Mouse (Mus musculus) limb, embryonic 11.5 days (tissue): ENCODE results near the gene Armc9. TPM values are rescaled to one million over a fixed set of nuclear protein-coding genes. Genes with fewer than 3 reads are reported as not detected.
A peak's percentile ranks its signal among the peaks of the same experiment; 100 is the strongest.

Experiments used
- ATAC-seq: fragments of 200-750 bp; cut with Nextera tagmentation; 2 replicates; pipeline ENCODE4 v1.8.0; 2017; ENCODE audit warnings: low read depth; ENCODE audit not compliant: insufficient number of reproducible peaks, low FRiP score, low TSS enrichment
- DNase-seq: peaks from one replicate; pipeline ENCODE4 v3.0.0-alpha.2; 2015; ENCODE audit warnings: low spot score
- H3K27ac ChIP-seq: fragments of 300-500 bp; sonication (generic); replicated peaks from 2 replicates; pipeline ENCODE4 v1.5.1; 2014; ENCODE audit warnings: low read depth, mild to moderate bottlenecking, low read length
- H3K27me3 ChIP-seq: fragments of 300-500 bp; sonication (generic); 2 replicates; pipeline ENCODE4 v1.6.1; 2014; ENCODE audit warnings: mild to moderate bottlenecking, low read length, mixed read lengths; ENCODE audit not compliant: control insufficient read depth, insufficient read depth
- H3K36me3 ChIP-seq: fragments of 300-500 bp; sonication (generic); 2 replicates; pipeline ENCODE4 v1.6.1; 2014; ENCODE audit warnings: mild to moderate bottlenecking, low read length, moderate library complexity, mixed read lengths; ENCODE audit not compliant: control insufficient read depth, insufficient read depth
- H3K4me1 ChIP-seq: fragments of 300-500 bp; sonication (generic); 2 replicates; pipeline ENCODE4 v1.6.1; 2014; ENCODE audit warnings: low read length, mixed read lengths; ENCODE audit not compliant: control insufficient read depth, insufficient read depth
- H3K4me2 ChIP-seq: fragments of 300-500 bp; sonication (generic); 2 replicates; pipeline ENCODE4 v1.6.1; 2014; ENCODE audit warnings: low read depth, mild to moderate bottlenecking, moderate library complexity; ENCODE audit not compliant: severe bottlenecking
- H3K4me3 ChIP-seq: fragments of 300-500 bp; sonication (generic); 2 replicates; pipeline ENCODE4 v1.5.1; 2014; ENCODE audit warnings: low read depth, low read length
- H3K9ac ChIP-seq: fragments of 300-500 bp; sonication (generic); 2 replicates; pipeline ENCODE4 v1.6.1; 2014; ENCODE audit warnings: mild to moderate bottlenecking, low read length
- H3K9me3 ChIP-seq: fragments of 300-500 bp; sonication (generic); 2 replicates; pipeline ENCODE4 v1.6.1; 2016; ENCODE audit warnings: low read length; ENCODE audit not compliant: control insufficient read depth
- WGBS: fragments of 180-500 bp; shearing (Covaris S2); extraction: QIAGEN DNeasy Blood & Tissue Kit; methylation state at CpG from one replicate; pipeline ENCODE4 v1.1.7; 2014; 5-methylcytosine and 5-hydroxymethylcytosine counted together
- polyA plus RNA-seq: library from polyadenylated mRNA; unstranded; fragments of >200 nt; fragmentation: Nextera tagmentation; extraction: Ambion mirVana; gene quantifications from 2 replicates; pipeline ENCODE4 v1.2.1, GENCODE M21; 2014

The Armc9 gene
- polyA plus RNA-seq, 1 experiment from 2014 or later: 29.8 TPM

DNA sequence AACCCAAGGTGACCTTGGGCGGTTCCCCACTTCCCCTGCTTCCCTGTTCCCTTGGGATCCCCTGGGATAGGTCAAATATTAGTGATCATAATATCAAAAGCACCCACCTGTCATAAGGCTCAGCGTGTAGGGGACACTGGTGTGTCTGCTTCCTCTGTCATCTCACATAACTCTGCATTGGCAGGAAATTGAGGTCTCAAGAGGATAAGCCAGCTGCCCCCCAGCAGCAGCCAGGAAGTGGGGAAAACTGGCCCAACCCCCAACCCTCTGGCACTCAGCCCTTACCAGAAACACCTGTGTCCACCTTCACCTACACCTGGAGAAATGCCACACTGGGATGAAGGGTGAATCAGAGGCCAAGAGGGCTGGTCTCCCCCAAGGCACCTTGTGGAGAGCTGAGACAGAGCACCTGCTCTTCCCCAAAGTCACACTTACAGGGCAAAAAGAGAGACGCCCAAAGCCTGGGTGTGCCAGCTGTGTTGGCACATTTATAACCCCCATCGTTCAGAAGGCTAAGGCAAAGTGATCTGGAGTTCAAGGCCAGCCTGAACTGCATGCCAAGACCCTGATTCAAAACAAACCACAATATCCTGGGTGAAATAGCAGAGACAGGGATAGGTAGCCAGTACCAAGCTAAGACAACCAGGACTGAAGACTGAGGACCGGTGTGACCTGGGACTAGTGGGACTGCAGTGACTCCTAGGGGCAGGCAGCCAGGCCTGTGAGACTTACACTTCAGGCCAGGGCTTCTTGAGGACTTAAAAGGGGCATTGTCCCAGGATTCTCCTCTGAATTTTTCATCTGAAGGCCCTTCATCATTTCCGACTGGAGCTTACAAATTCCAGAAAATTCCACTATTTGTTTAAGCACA, 146.9 kb downstream of the Armc9 start:
- H3K9ac ChIP-seq: no peak overlapping the region
- 0 out of 2 replicates have a peak, but pooled peaks cover 3% of the 10 kb centered on the region for H3K9me3 ChIP-seq
- no peak overlapping the region for H3K27ac ChIP-seq
- no peak for ATAC-seq
- no peak overlapping the region for H3K4me3 ChIP-seq
- peaks cover 23% of the 10 kb centered on the region for H3K27me3 ChIP-seq
- 34% methylated on average over 6 of the region's 6 CpGs for WGBS
- no peak for DNase-seq
- H3K4me2 ChIP-seq: no peak overlapping the region
- H3K4me1 ChIP-seq: peaks cover 18% of the 10 kb centered on the region
- no peaks in the 10 kb centered on the region for H3K36me3 ChIP-seq

DNA sequence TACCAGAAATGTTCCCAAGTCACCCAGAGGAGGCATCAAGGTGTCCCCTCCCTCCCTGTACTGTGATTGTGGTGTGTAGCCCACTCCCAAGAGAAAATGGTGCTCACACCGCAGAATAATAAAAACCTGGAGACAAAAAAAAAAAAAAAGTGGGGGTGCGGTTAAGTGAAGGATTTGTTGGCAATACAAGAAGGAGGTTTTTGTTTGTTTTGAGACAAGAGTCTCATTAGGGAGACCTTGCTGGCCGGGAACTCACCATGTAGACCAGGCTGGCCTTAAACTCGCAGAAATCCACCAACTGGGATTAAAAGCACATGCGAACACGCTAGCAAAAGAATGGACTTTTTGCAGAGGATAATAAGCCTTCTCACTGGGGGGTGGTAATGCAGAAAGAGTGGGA, 148.0 kb downstream of the Armc9 start, which contains the start of gene B3gnt7:
B3gnt7 (plus strand) TSS at position 301 of the 400 bp plus-strand sequence.
- DNase-seq (no peak), ATAC-seq (no peak)
- H3K9ac ChIP-seq: peak within 1 kb of the TSS; percentile 66
- peaks cover 23% of the 10 kb centered on the region for H3K27me3 ChIP-seq
- H3K4me3 ChIP-seq: peak within 1 kb of the TSS; percentile 58
- H3K9me3 ChIP-seq: 0 out of 2 replicates have a peak, but pooled peaks cover 3% of the 10 kb centered on the region
- no peaks in the 10 kb centered on the region for H3K36me3 ChIP-seq
- whole genome bisulfite sequencing: 23% methylated on average over 6 of the region's 6 CpGs
- H3K4me1 ChIP-seq: peaks cover 18% of the 10 kb centered on the region
- H3K4me2 ChIP-seq: peak within 1 kb of the TSS; percentile 89
- no peak within 1 kb of the TSS for H3K27ac ChIP-seq

DNA sequence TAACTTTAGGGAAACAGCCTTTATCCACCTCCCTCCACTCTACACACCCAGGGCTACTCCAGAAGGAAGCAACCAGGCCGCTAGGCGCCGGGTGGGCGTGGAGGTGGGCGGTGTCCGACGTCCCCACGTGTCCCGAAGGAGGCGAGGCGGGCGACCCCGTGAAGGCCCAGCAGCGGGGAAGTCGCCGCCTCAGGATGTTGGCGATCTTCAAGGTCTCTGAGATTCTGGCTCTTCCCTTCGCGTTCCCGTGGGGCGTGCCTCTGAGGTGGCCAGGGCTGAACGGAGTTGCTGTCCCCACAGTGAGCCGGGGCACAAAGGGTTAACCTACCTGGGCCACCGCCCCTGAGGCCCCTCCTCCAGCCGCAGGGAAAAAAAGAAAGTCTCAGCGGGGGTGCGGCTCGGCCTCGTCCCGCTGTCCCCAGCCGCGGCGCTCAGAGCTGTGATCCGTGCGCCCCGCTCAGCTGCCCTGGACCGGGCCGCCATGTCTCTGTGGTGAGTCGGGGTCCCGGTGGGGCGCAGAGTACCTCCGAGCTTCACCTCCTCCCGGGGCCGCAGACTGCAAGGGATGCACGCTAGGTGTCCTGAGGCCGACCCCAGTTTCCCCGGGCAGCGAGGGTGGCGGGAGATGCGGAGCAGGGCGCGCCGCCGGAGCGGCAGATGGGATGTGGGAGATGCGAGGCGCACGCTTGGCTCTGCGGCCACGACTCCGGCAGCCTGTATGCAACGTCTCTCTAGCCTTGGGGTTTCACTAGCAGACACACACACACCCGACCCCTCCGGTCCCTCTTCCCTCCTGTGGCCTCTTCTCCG, 148.7 kb downstream of the Armc9 start:
- ATAC-seq (peak; percentile 74; the same call in 1 of the 2 replicates), DNase-seq (peak; percentile 84)
- H3K4me1 ChIP-seq: peaks cover 19% of the 10 kb centered on the region
- peaks cover 23% of the 10 kb centered on the region for H3K27me3 ChIP-seq
- WGBS: under 1% methylated on average over 62 of the region's 65 CpGs
- H3K4me2 ChIP-seq: peak overlapping the region; percentile 89
- H3K36me3 ChIP-seq: no peaks in the 10 kb centered on the region
- 0 out of 2 replicates have a peak, but pooled peaks cover 3% of the 10 kb centered on the region for H3K9me3 ChIP-seq
- H3K9ac ChIP-seq: peak overlapping the region; percentile 66
- peak overlapping the region; percentile 58 for H3K4me3 ChIP-seq
- H3K27ac ChIP-seq: no peak overlapping the region

DNA sequence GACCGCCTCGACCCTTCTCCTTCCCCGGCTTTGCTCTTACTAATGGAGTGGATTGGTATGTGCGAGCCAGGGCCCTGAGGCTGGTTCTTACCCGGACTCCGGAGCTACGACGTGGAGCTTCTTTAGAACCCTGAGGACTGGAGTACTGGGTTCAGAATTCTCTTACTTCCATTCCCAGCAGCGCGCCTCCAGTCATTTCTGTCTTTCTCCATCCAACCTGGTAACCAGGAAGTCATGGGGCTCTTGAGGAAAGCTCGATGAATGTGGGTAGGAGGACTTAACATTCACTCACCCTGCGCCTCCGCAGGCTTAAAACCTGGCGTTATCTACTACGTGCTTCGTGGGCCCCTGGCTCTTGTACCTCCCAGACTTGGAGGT, 149.3 kb downstream of the Armc9 start:
- peaks cover 20% of the 10 kb centered on the region for H3K4me1 ChIP-seq
- WGBS: 3% methylated on average over 16 of the region's 16 CpGs
- peak overlapping the region; percentile 89 for H3K4me2 ChIP-seq
- DNase-seq (no peak), ATAC-seq (no peak)
- H3K27me3 ChIP-seq: peaks cover 23% of the 10 kb centered on the region
- H3K9ac ChIP-seq: peak overlapping the region; percentile 66; the same call in 1 of the 2 replicates
- H3K27ac ChIP-seq: no peak overlapping the region
- H3K36me3 ChIP-seq: no peaks in the 10 kb centered on the region
- H3K4me3 ChIP-seq: peak overlapping the region; percentile 58
- H3K9me3 ChIP-seq: 0 out of 2 replicates have a peak, but pooled peaks cover 3% of the 10 kb centered on the region

DNA sequence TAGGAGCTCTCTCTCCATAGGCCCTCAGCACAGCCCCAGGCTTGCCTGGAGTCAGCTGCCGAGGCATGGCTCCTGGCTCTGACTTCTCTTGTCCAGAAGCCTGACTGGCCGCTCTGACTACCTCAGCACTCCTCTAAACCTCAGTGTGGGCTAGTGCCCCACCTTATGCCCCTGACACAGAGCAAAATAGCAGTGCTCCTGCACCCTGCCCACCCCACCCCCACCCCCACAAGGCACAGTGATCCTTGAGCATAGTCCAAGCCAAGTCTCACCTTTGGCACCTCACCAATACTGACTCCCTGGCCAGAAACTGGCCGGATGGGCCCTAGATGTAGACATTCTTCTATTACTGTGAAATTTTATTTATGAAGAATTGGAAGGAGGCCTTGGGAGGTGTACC, 152.1 kb downstream of the Armc9 start:
- no peak overlapping the region for H3K27ac ChIP-seq

DNA sequence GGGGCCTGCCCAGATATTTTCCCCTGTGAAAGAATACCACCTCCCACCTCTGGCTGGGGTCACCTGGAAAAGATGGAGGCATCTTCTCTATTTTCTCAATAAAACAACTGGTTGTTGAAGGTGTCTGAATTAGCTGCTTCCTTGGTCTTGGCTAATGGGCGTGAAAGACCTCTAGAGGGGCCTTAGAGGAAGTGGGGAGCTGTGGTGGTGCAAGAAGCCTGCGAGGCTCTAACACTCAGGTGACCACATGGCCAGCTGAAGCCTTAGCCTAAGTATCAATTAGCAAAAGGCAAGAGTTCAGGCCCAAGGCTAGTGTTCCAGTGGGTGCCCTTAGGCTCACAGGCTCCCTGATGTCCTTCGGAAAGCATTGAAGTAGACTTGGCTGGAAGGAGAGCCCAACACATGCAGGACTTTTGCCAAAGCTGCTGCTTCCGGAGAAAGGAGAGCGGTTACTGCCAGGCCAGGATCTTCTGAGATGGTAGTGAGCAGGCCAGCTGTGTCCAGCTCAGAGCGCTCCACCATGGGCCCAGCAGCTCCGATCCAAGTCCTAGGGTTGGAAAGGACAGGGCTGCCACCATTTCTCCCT, 152.7 kb downstream of the Armc9 start:
- peaks cover 5% of the 10 kb centered on the region; the same call in 1 of the 2 replicates for H3K4me1 ChIP-seq
- no peaks in the 10 kb centered on the region for H3K36me3 ChIP-seq
- no peak for DNase-seq
- 82% methylated on average over 7 of the region's 7 CpGs for WGBS
- ATAC-seq: no peak
- no peak overlapping the region for H3K9ac ChIP-seq
- peaks cover 23% of the 10 kb centered on the region for H3K27me3 ChIP-seq
- no peak overlapping the region for H3K4me3 ChIP-seq
- H3K9me3 ChIP-seq: 0 out of 2 replicates have a peak, but pooled peaks cover 3% of the 10 kb centered on the region
- H3K4me2 ChIP-seq: no peak overlapping the region
- H3K27ac ChIP-seq: no peak overlapping the region

More for the DNA sequence above, 152.1 kb downstream of the Armc9 start:
- Histone ChIP-seq H3K27me3 (peaks cover 23% of the 10 kb centered on the region), H3K9ac (no peak overlapping the region), H3K9me3 (0 out of 2 replicates have a peak, but pooled peaks cover 3% of the 10 kb centered on the region), H3K4me2 (no peak overlapping the region), H3K4me3 (no peak overlapping the region), H3K4me1 (peaks cover 5% of the 10 kb centered on the region; the same call in 1 of the 2 replicates), H3K36me3 (no peaks in the 10 kb centered on the region)
- ATAC-seq: no peak
- 81% methylated on average over 3 of the region's 3 CpGs for WGBS
- DNase-seq: no peak

DNA sequence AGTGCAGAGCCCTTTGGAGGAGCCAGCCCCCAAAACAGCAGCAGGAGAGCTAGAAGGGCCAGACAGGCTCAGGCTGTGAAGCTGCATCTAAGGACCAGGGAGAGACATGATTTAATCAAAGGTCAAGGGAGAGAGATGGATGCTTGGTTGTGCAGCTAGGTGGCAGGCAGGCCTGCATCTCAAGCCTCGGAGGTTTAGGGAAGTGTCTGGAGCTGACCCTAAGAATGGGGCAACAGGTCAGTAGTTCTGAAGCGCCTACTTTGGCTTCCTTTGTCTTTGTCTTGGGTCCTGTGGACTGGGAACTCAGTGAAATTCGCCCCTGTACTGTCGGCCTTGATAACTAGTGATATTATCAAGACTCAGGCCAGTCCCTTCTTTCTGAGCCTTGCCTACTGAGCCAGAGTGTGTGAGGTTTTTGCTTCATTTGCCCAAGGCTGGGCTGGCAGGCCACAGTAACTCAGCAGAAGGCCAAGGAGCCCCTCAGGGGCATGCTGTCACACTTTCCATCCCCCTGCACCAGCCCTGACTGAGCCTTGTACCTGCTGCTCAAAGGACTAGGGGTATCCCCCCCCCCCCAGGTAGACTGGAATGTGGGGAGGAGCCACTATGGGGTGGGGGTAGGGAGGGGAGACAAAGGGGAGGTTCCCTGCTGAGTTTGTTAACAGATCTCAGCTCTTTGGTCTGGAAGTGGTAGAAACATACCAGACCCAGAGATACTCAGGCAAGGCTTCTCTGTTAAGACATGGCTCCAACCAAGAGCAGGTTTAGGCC, 153.5 kb downstream of the Armc9 start:
- ATAC-seq (no peak), DNase-seq (no peak)
- no peak overlapping the region for H3K9ac ChIP-seq
- H3K27me3 ChIP-seq: peaks cover 21% of the 10 kb centered on the region
- 0 out of 2 replicates have a peak, but pooled peaks cover 3% of the 10 kb centered on the region for H3K9me3 ChIP-seq
- H3K4me2 ChIP-seq: no peak overlapping the region
- WGBS: 49% methylated on average over 4 of the region's 4 CpGs
- H3K4me3 ChIP-seq: no peak overlapping the region
- H3K4me1 ChIP-seq: 0 out of 2 replicates have a peak, but pooled peaks cover 2% of the 10 kb centered on the region
- H3K36me3 ChIP-seq: no peaks in the 10 kb centered on the region
- no peak overlapping the region for H3K27ac ChIP-seq
